Mouse (Mus musculus) G1E (cell line): ENCODE results near the gene Grin2b. TPM values are rescaled to one million over a fixed set of nuclear protein-coding genes. Genes with fewer than 3 reads are reported as not detected.

Source experiments
- ATAC-seq: 2 replicates; pipeline ENCODE4 v1.8.0; 2016; ENCODE audit warnings: mild to moderate bottlenecking; ENCODE audit not compliant: insufficient number of reproducible peaks, poor library complexity, low FRiP score, severe bottlenecking; ENCODE audit errors: extremely low read depth
- DNase-seq: peaks from one replicate; pipeline ENCODE4 v3.0.0; 2012; ENCODE audit warnings: low spot score
- H3K27me3 ChIP-seq: 2 replicates; pipeline ENCODE4 v1.6.1; 2012; ENCODE audit warnings: mild to moderate bottlenecking, low read length, inconsistent platforms; ENCODE audit not compliant: insufficient read depth
- H3K36me3 ChIP-seq: replicated peaks from 2 replicates; pipeline ENCODE3; 2012; ENCODE audit warnings: mild to moderate bottlenecking, inconsistent platforms
- H3K4me1 ChIP-seq: 2 replicates; pipeline ENCODE4 v1.6.1; 2012; ENCODE audit warnings: low read depth, low read length, inconsistent platforms, mixed read lengths; ENCODE audit not compliant: insufficient read depth
- H3K4me3 ChIP-seq: 2 replicates; pipeline ENCODE4 v1.5.1; 2012; ENCODE audit warnings: low read depth, mild to moderate bottlenecking, inconsistent platforms, low read length, moderate library complexity, mixed read lengths
- H3K9me3 ChIP-seq: replicated peaks from 2 replicates; pipeline ENCODE4 v1.6.1; 2012; ENCODE audit warnings: inconsistent platforms
- CTCF ChIP-seq: IDR thresholded peaks from 2 replicates; pipeline ENCODE4 v1.5.1; 2012; ENCODE audit warnings: low read depth, low read length, inconsistent platforms, mixed read lengths
- GATA1 ChIP-seq: IDR thresholded peaks from 2 replicates; pipeline ENCODE4 v1.6.1; 2012; ENCODE audit warnings: borderline replicate concordance, low read length, inconsistent platforms, mixed read lengths
- GATA2 ChIP-seq: IDR thresholded peaks from 2 replicates; pipeline ENCODE4 v1.6.1; 2012; ENCODE audit warnings: low read depth, low read length, inconsistent platforms, borderline replicate concordance
- POLR2AphosphoS5 ChIP-seq: IDR thresholded peaks from 2 replicates; pipeline ENCODE4 v1.6.1; 2012; ENCODE audit warnings: low read depth, low read length, inconsistent platforms; ENCODE audit not compliant: insufficient replicate concordance
- TAL1 ChIP-seq: conservative IDR thresholded peaks from 2 replicates; pipeline ENCODE4 v1.6.1; 2012; ENCODE audit warnings: low read depth, low read length, inconsistent platforms, mixed read lengths
- polyA plus RNA-seq: library from polyadenylated mRNA; stranded (reverse); fragments of >175 nt; gene quantifications from 2 replicates; pipeline ENCODE4 v1.2.3, GENCODE M21; 2012
- total RNA-seq, 2 experiments: library from RNA; stranded (forward) in 1 of 2; stranded (reverse) in 1 of 2; fragments of 200-1000 nt in 1 of 2; fragments of >200 nt in 1 of 2; fragmentation: Nextera tagmentation in 1 of 2; gene quantifications; 2 replicates each; pipeline ENCODE4 v1.2.3; 2014 to 2017

The Grin2b gene
- total and polyA plus RNA-seq, 3 experiments: 0.05 TPM; not detected in 2

DNA sequence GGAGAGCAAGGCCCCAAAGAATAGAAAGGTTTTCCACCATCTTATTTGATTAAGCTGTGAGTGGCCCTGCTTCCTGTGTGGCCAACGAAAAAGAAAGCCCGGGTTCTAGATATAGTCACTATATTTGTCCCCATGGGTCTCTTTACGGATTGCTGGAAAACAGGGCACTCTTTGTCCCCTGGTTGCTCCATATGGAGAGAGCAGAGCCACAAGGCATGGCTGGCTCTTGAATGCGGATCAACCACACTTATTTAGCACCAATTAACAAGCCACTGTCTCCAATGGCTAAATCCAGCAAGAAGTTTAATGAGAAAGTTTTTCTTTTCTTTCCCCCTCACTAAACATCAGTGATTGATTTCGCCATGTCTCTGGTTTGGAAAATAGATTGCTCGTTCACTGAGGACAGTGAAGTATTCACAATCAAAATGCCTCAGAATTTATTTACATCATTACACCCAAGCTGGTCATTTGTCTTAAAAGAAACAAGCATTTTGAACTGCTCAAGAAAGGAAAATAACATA, 240.9 kb downstream of the Grin2b start:
- Histone ChIP-seq H3K4me1 (no peaks in the 10 kb centered on the region), H3K36me3 (no peaks in the 10 kb centered on the region), H3K9me3 (peaks cover 47% of the 10 kb centered on the region), H3K4me3 (no peak overlapping the region), H3K27me3 (no peaks in the 10 kb centered on the region)
- ATAC-seq (no peak), DNase-seq (no peak)
- TF ChIP-seq GATA2 (no peak), TAL1 (no peak), GATA1 (no peak), CTCF (no peak), POLR2AphosphoS5 (no peak)

DNA sequence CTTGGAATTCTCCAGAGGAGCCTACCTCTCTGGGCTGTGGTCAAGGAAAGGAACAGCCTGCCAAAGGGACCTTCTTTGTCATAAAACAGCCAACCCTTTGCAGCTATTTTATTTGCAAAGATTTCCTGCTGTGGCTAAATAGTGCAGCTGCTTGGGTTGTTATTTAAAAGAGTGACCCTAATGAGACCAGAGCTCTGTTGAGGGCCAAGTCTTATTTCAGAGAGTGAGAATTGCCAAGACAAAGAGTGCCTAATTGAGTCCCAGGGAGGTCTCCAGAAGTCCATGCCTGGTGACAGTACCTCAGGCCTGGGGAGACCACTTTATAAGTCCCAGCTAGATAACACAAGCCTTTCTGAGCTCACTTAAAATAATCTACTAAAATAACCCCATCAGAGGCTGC, 255.6 kb downstream of the Grin2b start:
- no peak for ATAC-seq

GRCm38 (mm10) chr6:135914608-135915007, 258.7 kb downstream of the Grin2b start:
- ATAC-seq (no peak), DNase-seq (no peak)
- TF ChIP-seq TAL1: no peak
- no peak for TF ChIP-seq GATA2
- no peak for TF ChIP-seq GATA1
- TF ChIP-seq POLR2AphosphoS5: no peak
- no peak for TF ChIP-seq CTCF
- H3K9me3 ChIP-seq: peaks cover 50% of the 10 kb centered on the region
- no peaks in the 10 kb centered on the region for H3K36me3 ChIP-seq
- H3K4me1 ChIP-seq: no peaks in the 10 kb centered on the region
- no peak overlapping the region for H3K4me3 ChIP-seq
- H3K27me3 ChIP-seq: no peaks in the 10 kb centered on the region

More for the DNA sequence above, 255.6 kb downstream of the Grin2b start:
- H3K27me3 ChIP-seq: no peaks in the 10 kb centered on the region
- no peak overlapping the region for H3K4me3 ChIP-seq
- H3K4me1 ChIP-seq: no peaks in the 10 kb centered on the region
- no peak for TF ChIP-seq GATA2
- TF ChIP-seq POLR2AphosphoS5: no peak
- TF ChIP-seq GATA1: no peak
- TF ChIP-seq TAL1: no peak
- TF ChIP-seq CTCF: no peak
- no peaks in the 10 kb centered on the region for H3K36me3 ChIP-seq
- H3K9me3 ChIP-seq: peaks cover 50% of the 10 kb centered on the region
- no peak for DNase-seq

GRCm38 (mm10) chr6:135912114-135912513, 261.2 kb downstream of the Grin2b start:
- Histone ChIP-seq H3K4me1 (no peaks in the 10 kb centered on the region), H3K4me3 (no peak overlapping the region), H3K36me3 (no peaks in the 10 kb centered on the region), H3K9me3 (peaks cover 52% of the 10 kb centered on the region), H3K27me3 (no peaks in the 10 kb centered on the region)
- DNase-seq (no peak), ATAC-seq (no peak)
- TF ChIP-seq POLR2AphosphoS5 (no peak), GATA2 (no peak), GATA1 (no peak), CTCF (no peak), TAL1 (no peak)

GRCm38 (mm10) chr6:135911131-135911530, 262.2 kb downstream of the Grin2b start:
- DNase-seq (no peak), ATAC-seq (no peak)
- Histone ChIP-seq H3K27me3 (no peaks in the 10 kb centered on the region), H3K4me1 (no peaks in the 10 kb centered on the region), H3K4me3 (no peak overlapping the region), H3K9me3 (peaks cover 55% of the 10 kb centered on the region), H3K36me3 (no peaks in the 10 kb centered on the region)
- TF ChIP-seq CTCF: no peak
- TF ChIP-seq GATA2: no peak
- no peak for TF ChIP-seq POLR2AphosphoS5
- TF ChIP-seq GATA1: no peak
- no peak for TF ChIP-seq TAL1

DNA sequence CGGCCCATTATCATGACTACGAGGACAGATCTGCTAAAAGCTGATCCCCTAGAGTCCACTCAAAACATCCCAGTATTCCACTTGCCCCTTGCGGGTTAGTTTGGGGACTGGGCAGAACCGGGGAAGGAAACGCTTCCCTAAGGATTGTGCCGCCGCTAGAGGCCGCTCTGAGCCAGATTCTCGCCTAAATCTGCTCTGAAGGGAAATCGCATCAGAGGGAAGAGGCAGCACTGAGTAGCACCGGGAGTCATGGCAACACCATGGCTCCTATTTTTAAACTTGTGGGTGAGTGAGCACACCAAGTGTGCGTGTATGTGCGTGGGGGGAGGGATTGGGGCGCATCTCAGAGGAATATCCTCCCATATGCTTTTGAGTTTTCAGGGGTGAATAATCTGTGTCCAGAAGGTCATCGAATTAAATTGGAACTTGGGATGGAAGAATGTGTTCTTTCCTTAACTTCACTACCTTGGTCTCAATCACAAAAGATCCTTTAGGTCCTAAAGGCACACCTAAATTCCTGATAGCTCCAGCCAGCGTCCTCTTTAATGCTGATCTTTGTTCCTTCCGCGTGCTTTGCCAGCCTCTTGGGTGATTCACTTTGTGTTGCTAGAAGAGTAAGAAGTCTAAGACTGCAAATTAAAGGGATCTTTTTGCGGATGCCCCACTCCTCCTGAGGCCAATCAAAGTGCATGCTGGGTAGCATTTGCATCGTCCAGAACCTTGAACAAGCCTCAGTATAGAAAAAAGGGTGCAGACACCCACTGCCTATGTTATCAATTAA, 265.6 kb downstream of the Grin2b start:
- no peaks in the 10 kb centered on the region for H3K27me3 ChIP-seq
- no peaks in the 10 kb centered on the region for H3K4me1 ChIP-seq
- no peaks in the 10 kb centered on the region for H3K36me3 ChIP-seq
- no peak for TF ChIP-seq POLR2AphosphoS5
- TF ChIP-seq GATA2: no peak
- no peak for TF ChIP-seq GATA1
- no peak for TF ChIP-seq CTCF
- no peak for TF ChIP-seq TAL1
- H3K9me3 ChIP-seq: peaks cover 68% of the 10 kb centered on the region
- ATAC-seq: no peak
- H3K4me3 ChIP-seq: no peak overlapping the region
- no peak for DNase-seq
